Mouse (Mus musculus) thymus, adult 2 months (tissue): ENCODE results near the gene Olfr1395. TPM values are rescaled to one million over a fixed set of nuclear protein-coding genes. Genes with fewer than 3 reads are reported as not detected.
"Not testable (repeated sequence)": the region's sequence is repeated elsewhere in the genome, so short reads cannot be mapped to it uniquely, and the experiment has no call there.

Source experiments
- DNase-seq: peaks from one replicate; pipeline ENCODE4 v3.0.0; 2021
- H3K27ac ChIP-seq: fragments of 200-500 bp; 2 replicates; pipeline ENCODE4 v1.5.1; 2012; ENCODE audit warnings: low read length, control low read depth; ENCODE audit not compliant: control insufficient read depth, insufficient read depth
- H3K27me3 ChIP-seq: fragments of 200-500 bp; 2 replicates; pipeline ENCODE4 v1.6.1; 2012; ENCODE audit warnings: mild to moderate bottlenecking, low read length, moderate library complexity, mixed read lengths; ENCODE audit not compliant: control insufficient read depth, insufficient read depth
- H3K36me3 ChIP-seq: fragments of 200-500 bp; 2 replicates; pipeline ENCODE4 v1.6.1; 2012; ENCODE audit warnings: mild to moderate bottlenecking, low read length, moderate library complexity; ENCODE audit not compliant: control insufficient read depth, insufficient read depth
- H3K4me1 ChIP-seq: fragments of 200-500 bp; replicated peaks from 2 replicates; pipeline ENCODE4 v1.6.1; 2012; ENCODE audit warnings: low read length; ENCODE audit not compliant: control insufficient read depth, insufficient read depth
- H3K4me3 ChIP-seq: fragments of 200-500 bp; 2 replicates; pipeline ENCODE4 v1.5.1; 2012; ENCODE audit warnings: mild to moderate bottlenecking, low read length, control low read depth, moderate library complexity; ENCODE audit not compliant: control insufficient read depth, insufficient read depth
- CTCF ChIP-seq: fragments of 200-500 bp; IDR thresholded peaks from 2 replicates; pipeline ENCODE4 v1.5.1; 2012; ENCODE audit warnings: mild to moderate bottlenecking, control low read depth, low read length, moderate library complexity, borderline replicate concordance; ENCODE audit not compliant: control insufficient read depth, poor library complexity, insufficient read depth; ENCODE audit errors: extremely low read depth
- POLR2A ChIP-seq: fragments of 200-500 bp; IDR thresholded peaks from 2 replicates; pipeline ENCODE4 v1.6.1; 2012; ENCODE audit warnings: mild to moderate bottlenecking, low read length, control low read depth, moderate library complexity; ENCODE audit not compliant: control insufficient read depth, poor library complexity, insufficient read depth; ENCODE audit errors: extremely low read depth
- WGBS: fragments of 180-500 bp; shearing (Covaris S2); methylation state at CpG from one replicate; pipeline ENCODE4 v1.1.7; 2018; 5-methylcytosine and 5-hydroxymethylcytosine counted together
- polyA plus RNA-seq: library from polyadenylated mRNA; depleted of rRNA; stranded (reverse); fragments of >200 nt; gene quantifications from 2 replicates; pipeline ENCODE4 v1.2.3, GENCODE M21; 2012

Olfr1395 gene
- polyA plus RNA-seq, 1 experiment: not detected

GRCm38 (mm10) chr11:49168839-49169611 lies 27.0 kb downstream of the Olfr1395 start:
- H3K36me3 ChIP-seq: no peaks in the 10 kb centered on the region
- no peaks in the 10 kb centered on the region; the same call in 1 of the 2 replicates for H3K27me3 ChIP-seq
- H3K4me1 ChIP-seq: no peaks in the 10 kb centered on the region
- H3K4me3 ChIP-seq: no peak overlapping the region
- TF ChIP-seq CTCF: no peak
- no peak for TF ChIP-seq POLR2A
- H3K27ac ChIP-seq: no peak overlapping the region
- no peak for DNase-seq
- 35% methylated on average over 50 of the region's 50 CpGs for WGBS

- Histone ChIP-seq H3K4me1 (0 out of 2 replicates have a peak, but pooled peaks cover 3% of the 10 kb centered on the region), H3K27ac (no peak overlapping the region), H3K27me3 (no peaks in the 10 kb centered on the region; the same call in 1 of the 2 replicates), H3K4me3 (no peak overlapping the region), H3K36me3 (no peaks in the 10 kb centered on the region)
- TF ChIP-seq CTCF (no peak), POLR2A (no peak)
- WGBS: 59% methylated on average over 4 of the region's 4 CpGs
- no peak for DNase-seq
Measured at GRCm38 (mm10) chr11:49170576-49170975, 28.5 kb downstream of the Olfr1395 start.

- H3K36me3 ChIP-seq: no peaks in the 10 kb centered on the region
- no peak for TF ChIP-seq POLR2A
- H3K27me3 ChIP-seq: no peaks in the 10 kb centered on the region
- 6% methylated on average over 8 of the region's 8 CpGs for WGBS
- H3K27ac ChIP-seq: no peak overlapping the region
- H3K4me3 ChIP-seq: no peak overlapping the region
- peak; percentile 24 for DNase-seq
- 0 out of 2 replicates have a peak, but pooled peaks cover 3% of the 10 kb centered on the region for H3K4me1 ChIP-seq
Measured at GRCm38 (mm10) chr11:49175345-49175744, 33.3 kb downstream of the Olfr1395 start.

GRCm38 (mm10) chr11:49176047-49176779 lies 34.1 kb downstream of the Olfr1395 start:
- 88% methylated on average over 4 of the region's 4 CpGs for WGBS
- DNase-seq, H3K27ac ChIP-seq, H3K4me1 ChIP-seq, H3K27me3 ChIP-seq, H3K4me3 ChIP-seq, H3K36me3 ChIP-seq: not testable (repeated sequence)

GRCm38 (mm10) chr11:49183172-49183571 lies 41.1 kb downstream of the Olfr1395 start:
- WGBS: 89% methylated on average over 1 of the region's 1 CpGs
- Histone ChIP-seq H3K36me3 (no peaks in the 10 kb centered on the region), H3K27ac (no peak overlapping the region), H3K4me1 (no peaks in the 10 kb centered on the region), H3K27me3 (no peaks in the 10 kb centered on the region), H3K4me3 (no peak overlapping the region)
- DNase-seq: no peak
- TF ChIP-seq POLR2A: no peak
- no peak for TF ChIP-seq CTCF

GRCm38 (mm10) chr11:49186452-49186851 lies 44.4 kb downstream of the Olfr1395 start:
- H3K36me3 ChIP-seq: no peaks in the 10 kb centered on the region
- TF ChIP-seq CTCF: no peak
- TF ChIP-seq POLR2A: no peak
- H3K27ac ChIP-seq: no peak overlapping the region
- no peak for DNase-seq
- no peaks in the 10 kb centered on the region for H3K27me3 ChIP-seq
- 88% methylated on average over 6 of the region's 6 CpGs for WGBS
- H3K4me1 ChIP-seq: no peaks in the 10 kb centered on the region
- H3K4me3 ChIP-seq: no peak overlapping the region
